Mouse (Mus musculus): ENCODE data around the gene Mymx. TPM values are rescaled to one million over a fixed set of nuclear protein-coding genes. Genes with fewer than 3 reads are reported as not detected.

Mymx gene
- 0.31 and 0.41 TPM in 2 replicates for polyA plus RNA-seq (2016; fragmentation: Nextera tagmentation; extraction: Ambion mirVana)

DNA sequence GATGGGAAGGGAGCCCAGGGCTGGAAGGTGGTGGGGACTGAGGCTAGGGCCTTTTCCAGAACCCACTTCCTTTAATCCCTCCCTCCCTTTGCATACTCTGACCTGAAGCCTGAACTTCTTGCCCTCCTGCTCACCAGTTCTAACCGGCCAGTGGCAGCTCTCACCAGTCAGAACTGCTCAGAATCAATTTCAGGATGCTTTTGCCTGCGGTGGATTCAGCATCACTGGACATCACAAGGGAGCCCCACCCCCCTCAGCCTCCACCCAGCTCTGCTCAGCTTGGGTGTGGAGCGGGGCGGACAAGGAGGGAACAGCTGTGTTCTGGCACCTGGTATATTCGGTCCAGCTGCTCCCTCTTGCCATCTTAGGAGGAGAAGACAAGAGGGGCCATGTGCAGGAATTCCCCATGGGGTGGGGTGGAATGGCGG is at the start of gene Mymx:
Mymx (minus strand) TSS at position 226 of the 428 bp plus-strand sequence.
- Histone ChIP-seq H3K9me3 (no peaks in the 10 kb centered on the region), H3K27me3 (ENCODE audit: insufficient read depth, poor library complexity, severe bottlenecking) (peaks cover 28% of the 10 kb centered on the region), H3K27ac (peak within 1 kb of the TSS; percentile 87), H3K4me1 (peaks cover 42% of the 10 kb centered on the region), H3K4me3 (peak within 1 kb of the TSS; percentile 41), H3K36me3 (no peaks in the 10 kb centered on the region)
- WGBS, result 35% methylated on average over 6 of the region's 6 CpGs
- no peak for DNase-seq (ENCODE audit: low spot score)

DNA sequence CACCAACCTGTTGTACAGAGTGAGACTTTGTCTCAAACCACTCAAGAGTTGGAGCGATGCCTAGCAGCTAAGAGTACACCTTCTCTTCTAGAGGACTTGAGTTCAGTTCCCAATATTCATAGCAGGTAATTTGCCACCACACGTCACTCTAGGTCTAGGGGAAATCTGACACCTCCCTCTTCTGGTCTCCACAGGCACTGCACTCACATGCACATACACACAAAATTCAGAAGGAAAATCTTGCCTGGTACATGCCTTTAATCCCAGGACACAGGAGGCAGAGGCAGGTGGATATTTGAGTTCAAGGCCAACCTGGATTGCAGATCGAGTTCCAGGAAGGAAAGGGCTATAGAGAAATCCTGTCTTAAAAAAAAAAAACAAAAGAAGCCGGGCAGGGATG is 42.3 kb upstream of the Mymx start:
- Histone ChIP-seq H3K27ac (no peak overlapping the region), H3K36me3 (no peaks in the 10 kb centered on the region), H3K4me1 (no peaks in the 10 kb centered on the region), H3K27me3 (ENCODE audit: insufficient read depth, poor library complexity, severe bottlenecking) (peaks cover 2% of the 10 kb centered on the region), H3K4me3 (no peak overlapping the region), H3K9me3 (no peaks in the 10 kb centered on the region)
- 94% methylated on average over 4 of the region's 4 CpGs for WGBS
- no peak for DNase-seq (ENCODE audit: low spot score)

DNA sequence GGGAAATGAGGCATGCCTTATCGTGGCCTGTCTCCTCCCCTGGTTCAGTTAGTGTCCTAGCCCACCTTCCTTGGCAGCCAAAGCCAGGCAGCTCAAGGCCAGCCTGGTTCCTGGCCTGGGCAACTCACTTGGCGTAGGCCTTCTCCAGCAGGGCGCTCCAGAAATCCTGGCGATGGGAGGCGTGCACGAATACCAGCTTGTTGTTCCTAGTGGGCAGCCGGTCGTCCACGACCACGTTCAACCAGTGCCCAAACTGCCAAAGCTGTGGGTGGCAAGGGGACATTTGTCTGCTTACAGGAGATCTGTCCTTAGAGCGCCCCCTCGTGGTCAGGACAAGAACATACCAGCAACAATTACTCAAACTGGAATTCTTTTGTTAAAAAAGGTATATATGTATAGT is 40.8 kb upstream of the Mymx start:
- H3K27me3 ChIP-seq (ENCODE audit: insufficient read depth, poor library complexity, severe bottlenecking), result peaks cover 8% of the 10 kb centered on the region
- peak; percentile 87 for DNase-seq (ENCODE audit: low spot score)
- no peaks in the 10 kb centered on the region for H3K4me1 ChIP-seq
- 21% methylated on average over 12 of the region's 12 CpGs for WGBS
- no peaks in the 10 kb centered on the region for H3K36me3 ChIP-seq
- H3K9me3 ChIP-seq, result no peaks in the 10 kb centered on the region
- no peak overlapping the region for H3K4me3 ChIP-seq
- H3K27ac ChIP-seq, result no peak overlapping the region

DNA sequence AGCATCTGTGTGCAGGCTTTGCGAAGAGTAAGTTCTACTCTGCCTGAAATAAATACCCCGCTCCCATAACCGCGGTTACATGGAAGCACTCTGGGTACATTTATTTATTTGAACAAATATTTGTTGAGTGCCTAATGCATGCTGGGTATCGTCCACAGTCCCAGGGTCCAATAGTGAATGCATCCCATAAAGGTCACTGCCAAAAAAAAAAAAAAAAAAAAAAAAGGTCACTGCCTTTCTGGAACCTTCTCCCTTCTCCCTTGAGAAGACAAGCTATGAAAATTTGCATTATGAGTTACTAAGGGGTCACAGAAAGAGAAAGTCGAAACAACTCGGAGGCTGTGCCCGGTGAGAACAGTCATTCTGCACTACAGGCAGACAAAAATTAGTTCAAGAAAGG is 40.1 kb upstream of the Mymx start:
- Histone ChIP-seq H3K36me3 (no peaks in the 10 kb centered on the region), H3K27me3 (ENCODE audit: insufficient read depth, poor library complexity, severe bottlenecking) (peaks cover 8% of the 10 kb centered on the region), H3K9me3 (no peaks in the 10 kb centered on the region), H3K27ac (no peak overlapping the region), H3K4me1 (no peaks in the 10 kb centered on the region), H3K4me3 (no peak overlapping the region)
- WGBS, result 91% methylated on average over 8 of the region's 8 CpGs
- no peak for DNase-seq (ENCODE audit: low spot score)

DNA sequence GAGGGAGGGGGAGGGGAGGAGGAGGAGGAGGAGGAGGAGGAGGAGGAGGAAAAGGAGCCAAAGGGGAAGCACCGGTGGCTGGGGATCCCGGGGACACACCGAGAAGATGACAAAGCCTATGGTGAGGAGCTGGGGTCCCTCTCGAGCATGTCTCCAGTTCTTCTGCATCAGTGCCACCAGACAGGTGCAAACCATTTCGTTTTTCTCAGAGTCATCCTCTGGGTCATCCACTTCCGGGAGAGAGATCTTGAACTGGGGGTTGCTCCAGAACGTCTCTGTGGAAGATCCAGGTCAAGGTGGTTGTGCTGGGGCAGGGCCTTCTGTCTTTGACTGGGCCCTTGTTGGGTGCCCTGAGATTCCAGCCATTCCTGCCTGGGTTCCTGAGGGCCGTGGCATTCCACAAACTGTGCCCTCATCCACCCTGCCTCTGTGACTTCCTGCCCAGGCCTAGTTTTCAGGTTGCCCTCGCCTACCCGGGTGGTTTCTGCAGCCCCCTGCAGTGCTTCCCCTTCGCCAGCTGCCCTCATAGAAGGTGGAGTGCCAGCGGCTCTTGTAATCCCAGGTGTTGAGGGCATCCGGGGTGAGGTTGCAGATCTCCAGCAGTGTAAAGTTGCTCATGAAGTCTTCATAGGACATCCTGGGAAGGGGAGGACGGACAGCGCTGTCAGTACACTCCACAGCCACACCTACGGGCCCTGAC is 36.8 kb upstream of the Mymx start:
- Histone ChIP-seq H3K9me3 (no peaks in the 10 kb centered on the region), H3K27me3 (ENCODE audit: insufficient read depth, poor library complexity, severe bottlenecking) (peaks cover 8% of the 10 kb centered on the region), H3K27ac (no peak overlapping the region), H3K36me3 (no peaks in the 10 kb centered on the region), H3K4me3 (no peak overlapping the region), H3K4me1 (no peaks in the 10 kb centered on the region)
- 73% methylated on average over 16 of the region's 16 CpGs for WGBS
- DNase-seq (ENCODE audit: low spot score), result no peak

DNA sequence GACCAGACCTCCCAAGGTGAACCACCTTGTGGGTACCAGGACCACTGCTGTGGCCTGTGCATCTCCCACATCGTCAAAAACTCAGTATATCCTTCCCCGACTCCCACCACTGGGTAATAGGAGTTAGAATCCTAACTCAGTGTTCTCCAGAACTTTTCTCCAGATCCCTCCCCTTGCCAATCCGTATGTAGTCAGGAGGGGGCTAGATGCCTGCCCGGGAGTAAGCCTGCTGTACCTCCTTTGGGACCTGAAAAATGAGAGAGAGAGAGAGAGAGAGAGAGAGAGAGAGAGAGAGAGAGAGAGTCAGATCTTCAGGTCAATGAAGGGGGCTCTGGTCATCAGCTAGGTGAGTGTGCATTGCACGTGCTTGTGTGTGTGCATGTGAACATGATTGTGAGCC is 32.1 kb upstream of the Mymx start:
- WGBS, result 75% methylated on average over 5 of the region's 5 CpGs
- no peak overlapping the region for H3K27ac ChIP-seq
- no peak overlapping the region for H3K4me3 ChIP-seq
- no peaks in the 10 kb centered on the region for H3K9me3 ChIP-seq
- H3K27me3 ChIP-seq (ENCODE audit: insufficient read depth, poor library complexity, severe bottlenecking), result peaks cover 4% of the 10 kb centered on the region
- peaks cover 20% of the 10 kb centered on the region for H3K4me1 ChIP-seq
- H3K36me3 ChIP-seq, result no peaks in the 10 kb centered on the region
- no peak for DNase-seq (ENCODE audit: low spot score)

DNA sequence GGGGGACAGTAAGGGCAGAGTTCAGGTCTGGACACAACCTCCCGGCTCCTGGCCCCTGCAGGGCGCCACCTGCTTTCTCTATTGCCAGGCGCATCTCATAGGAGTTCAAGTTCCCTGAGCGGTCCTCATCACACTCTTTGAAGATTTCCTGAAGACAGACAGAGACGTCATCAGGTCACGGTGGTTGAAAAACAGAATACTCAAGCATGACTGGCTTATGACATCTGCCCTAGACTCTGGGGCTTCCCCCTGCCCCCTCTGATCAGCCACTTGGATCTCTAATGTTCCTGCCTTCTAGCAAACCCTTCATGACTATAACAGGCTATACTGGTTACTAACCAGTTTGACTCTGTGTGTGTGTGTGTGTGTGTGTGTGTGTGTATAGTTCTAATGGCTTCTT is 30.0 kb upstream of the Mymx start:
- H3K27ac ChIP-seq, result no peak overlapping the region
- 64% methylated on average over 6 of the region's 6 CpGs for WGBS
- no peak overlapping the region for H3K4me3 ChIP-seq
- H3K9me3 ChIP-seq, result no peaks in the 10 kb centered on the region
- H3K4me1 ChIP-seq, result peaks cover 26% of the 10 kb centered on the region
- no peaks in the 10 kb centered on the region for H3K27me3 ChIP-seq (ENCODE audit: insufficient read depth, poor library complexity, severe bottlenecking)
- no peaks in the 10 kb centered on the region for H3K36me3 ChIP-seq
- no peak for DNase-seq (ENCODE audit: low spot score)

DNA sequence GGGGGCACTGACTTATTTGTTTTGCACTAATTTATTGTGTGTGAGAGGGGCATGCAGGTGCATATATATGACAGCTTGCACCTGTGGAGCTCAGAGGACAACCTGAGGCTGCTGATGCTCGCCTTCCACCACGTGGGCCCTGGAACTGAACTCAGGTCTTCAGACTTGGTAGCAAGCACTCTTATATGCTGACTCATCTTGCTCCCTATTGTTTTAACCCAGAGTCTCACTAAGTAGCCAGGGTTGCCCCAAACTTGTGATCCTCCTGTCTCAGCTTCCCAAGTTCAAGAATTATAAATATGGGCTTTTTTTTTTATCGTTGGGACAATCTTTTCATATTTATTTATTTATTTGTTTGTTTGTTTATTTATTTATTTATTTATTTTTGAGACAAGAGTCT is 29.1 kb upstream of the Mymx start:
- H3K9me3 ChIP-seq, result no peaks in the 10 kb centered on the region
- WGBS, result 55% methylated on average over 3 of the region's 3 CpGs
- H3K36me3 ChIP-seq, result no peaks in the 10 kb centered on the region
- H3K4me1 ChIP-seq, result peaks cover 31% of the 10 kb centered on the region
- peak overlapping the region; percentile 62; the same call in 1 of the 2 replicates for H3K4me3 ChIP-seq
- no peak overlapping the region for H3K27ac ChIP-seq
- no peak for DNase-seq (ENCODE audit: low spot score)
- H3K27me3 ChIP-seq (ENCODE audit: insufficient read depth, poor library complexity, severe bottlenecking), result no peaks in the 10 kb centered on the region

DNA sequence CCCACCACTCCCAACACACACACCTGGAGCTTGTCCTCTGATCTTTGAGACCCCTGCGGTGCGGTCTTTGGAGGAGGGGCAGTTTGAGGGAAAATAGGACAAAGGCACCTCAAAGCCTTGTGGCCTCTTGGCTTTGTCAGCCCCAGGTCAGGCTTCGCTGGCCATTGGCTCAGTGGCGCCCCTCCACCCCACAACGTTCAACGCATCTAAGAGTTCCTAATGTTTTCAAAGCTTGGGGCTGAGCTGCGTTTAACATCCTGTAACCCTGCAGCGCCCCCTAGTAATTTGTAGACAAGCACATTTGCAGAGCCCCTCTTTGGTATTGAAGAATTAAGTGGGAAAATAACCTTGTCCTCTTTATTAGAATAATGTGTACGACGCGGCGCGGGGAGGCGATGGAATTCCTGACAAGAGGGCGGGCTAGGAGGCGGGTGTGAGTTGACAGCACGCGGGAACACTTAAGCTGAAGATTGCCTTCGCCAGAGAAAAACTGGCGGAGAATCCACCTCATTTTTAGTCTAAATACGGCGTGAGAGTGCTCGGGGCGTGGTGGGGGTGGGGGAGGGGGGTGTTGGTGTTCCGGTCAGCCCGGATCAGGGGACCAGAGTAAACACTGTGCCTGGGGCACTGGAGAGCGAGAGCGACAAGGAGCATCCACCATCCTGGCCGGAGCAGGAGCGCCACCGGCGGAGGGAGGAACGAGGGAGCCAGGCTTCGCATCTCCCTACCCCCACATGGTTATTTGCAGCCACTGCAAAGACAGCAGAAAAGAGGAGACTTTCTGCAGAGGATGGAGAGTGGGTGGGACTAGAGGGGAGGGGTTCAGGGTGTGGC is 28.2 kb upstream of the Mymx start:
- no peaks in the 10 kb centered on the region for H3K9me3 ChIP-seq
- 2% methylated on average over 34 of the region's 34 CpGs for WGBS
- H3K27ac ChIP-seq, result peak overlapping the region; percentile 89
- H3K36me3 ChIP-seq, result no peaks in the 10 kb centered on the region
- H3K27me3 ChIP-seq (ENCODE audit: insufficient read depth, poor library complexity, severe bottlenecking), result no peaks in the 10 kb centered on the region
- peak; percentile 87 for DNase-seq (ENCODE audit: low spot score)
- peak overlapping the region; percentile 62 for H3K4me3 ChIP-seq
- peaks cover 31% of the 10 kb centered on the region for H3K4me1 ChIP-seq

DNA sequence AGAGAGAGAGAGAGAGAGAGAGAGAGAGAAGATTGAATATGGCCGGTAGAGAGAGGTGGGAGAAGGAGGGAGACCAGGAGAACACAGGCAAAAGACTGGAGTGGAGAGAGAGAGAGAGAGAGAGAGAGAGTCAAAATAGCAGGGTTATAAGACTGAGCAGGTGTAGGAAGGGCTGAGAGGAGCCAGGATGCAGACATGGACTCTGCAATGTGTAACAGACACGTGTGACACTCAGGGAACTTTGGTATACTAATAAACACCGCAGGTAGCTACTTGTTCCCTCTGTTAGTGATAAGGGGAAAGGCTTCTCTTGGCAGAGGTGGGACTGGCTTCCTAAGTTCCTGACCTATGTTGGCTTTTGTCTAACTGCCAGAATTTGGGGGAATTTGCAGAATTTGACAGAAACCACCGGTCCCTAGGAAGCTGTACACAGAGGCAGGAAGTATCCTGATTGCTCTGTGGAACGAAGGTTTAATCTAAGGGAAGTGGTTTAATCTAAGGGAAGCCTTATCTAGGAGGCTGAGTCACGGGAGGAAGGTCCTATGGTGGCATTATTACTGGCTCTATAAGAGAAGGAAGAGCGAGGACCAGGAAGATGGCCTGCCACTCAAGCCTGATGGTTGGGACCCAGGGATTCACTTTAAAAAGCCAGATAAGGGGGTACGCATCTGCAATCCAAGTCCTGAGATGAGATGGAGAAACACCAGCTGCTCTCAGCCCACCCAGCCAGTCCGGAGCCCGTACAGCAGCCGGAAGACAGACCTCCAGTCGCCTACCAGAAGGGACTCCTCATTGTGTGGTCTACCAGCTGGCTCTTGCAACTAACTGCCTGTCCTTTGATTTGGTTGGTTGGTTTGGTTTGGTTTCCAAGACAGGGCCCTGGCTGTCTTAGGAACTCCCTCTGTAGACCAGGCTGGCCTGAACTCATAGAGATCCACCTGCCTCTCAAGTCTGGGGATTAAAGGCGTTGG is 27.3 kb upstream of the Mymx start:
- peak overlapping the region; percentile 89 for H3K27ac ChIP-seq
- H3K9me3 ChIP-seq, result no peaks in the 10 kb centered on the region
- H3K27me3 ChIP-seq (ENCODE audit: insufficient read depth, poor library complexity, severe bottlenecking), result no peaks in the 10 kb centered on the region
- DNase-seq (ENCODE audit: low spot score), result no peak
- H3K4me1 ChIP-seq, result peaks cover 31% of the 10 kb centered on the region
- WGBS, result 51% methylated on average over 13 of the region's 13 CpGs
- no peaks in the 10 kb centered on the region for H3K36me3 ChIP-seq
- peak overlapping the region; percentile 62 for H3K4me3 ChIP-seq

DNA sequence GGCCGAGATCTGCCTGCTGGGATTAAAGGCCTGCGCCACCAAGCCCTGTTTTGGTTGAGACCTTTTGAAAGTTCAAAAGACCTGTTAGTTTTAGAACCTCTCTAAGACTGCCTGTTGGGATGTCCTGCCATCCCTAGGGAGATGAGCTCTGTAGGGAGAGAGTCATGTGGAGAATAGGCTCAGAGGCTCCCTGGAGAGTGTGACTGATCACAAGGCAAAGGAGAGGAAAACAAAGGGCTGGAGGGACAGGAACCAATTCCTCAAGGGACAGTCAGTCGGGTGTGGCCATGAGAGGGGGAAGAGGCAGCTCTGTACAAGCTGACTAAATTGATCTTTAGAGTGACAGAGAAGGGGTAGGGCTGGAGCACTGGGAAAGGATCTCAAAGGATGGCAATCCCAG is 26.3 kb upstream of the Mymx start:
- Histone ChIP-seq H3K27ac (peak overlapping the region; percentile 89; the same call in 1 of the 2 replicates), H3K27me3 (ENCODE audit: insufficient read depth, poor library complexity, severe bottlenecking) (no peaks in the 10 kb centered on the region), H3K4me3 (no peak overlapping the region), H3K4me1 (peaks cover 31% of the 10 kb centered on the region), H3K36me3 (no peaks in the 10 kb centered on the region), H3K9me3 (no peaks in the 10 kb centered on the region)
- 31% methylated on average over 3 of the region's 3 CpGs for WGBS
- DNase-seq (ENCODE audit: low spot score), result no peak

DNA sequence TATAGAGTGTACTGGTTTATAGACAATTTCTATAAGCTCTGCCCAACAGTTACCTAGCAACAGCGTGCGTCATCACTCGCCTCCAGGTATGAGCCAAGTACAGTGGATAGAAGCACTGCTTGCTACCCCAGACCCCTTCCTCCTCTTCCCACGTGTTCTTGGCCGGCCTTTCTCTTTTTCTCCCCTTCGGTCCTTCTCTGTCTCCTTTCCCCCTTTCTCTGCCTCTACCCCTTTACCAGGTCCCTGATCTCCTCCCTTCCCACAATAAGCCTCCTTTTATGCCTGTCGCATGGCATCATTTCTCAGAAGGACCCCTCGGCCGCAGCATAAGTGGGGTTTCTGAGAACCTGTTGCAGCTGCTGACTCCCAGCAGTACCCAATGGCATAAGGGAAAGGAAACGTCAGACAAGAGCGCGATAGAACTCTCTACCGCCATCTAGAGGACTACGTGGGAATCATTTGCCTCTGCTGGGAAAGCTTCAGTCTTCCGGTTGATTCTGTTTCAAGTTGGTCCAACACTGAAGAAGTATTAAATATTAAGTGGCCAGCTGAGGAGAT is 24.8 kb upstream of the Mymx start:
- WGBS, result 31% methylated on average over 15 of the region's 15 CpGs
- peak overlapping the region; percentile 27 for H3K4me3 ChIP-seq
- no peaks in the 10 kb centered on the region for H3K36me3 ChIP-seq

More for the DNA sequence above, 24.8 kb upstream of the Mymx start:
- DNase-seq (ENCODE audit: low spot score), result peak; percentile 85
- Histone ChIP-seq H3K9me3 (no peaks in the 10 kb centered on the region), H3K4me1 (peaks cover 31% of the 10 kb centered on the region), H3K27ac (peak overlapping the region; percentile 70; the same call in 1 of the 2 replicates), H3K27me3 (ENCODE audit: insufficient read depth, poor library complexity, severe bottlenecking) (no peaks in the 10 kb centered on the region)
